Mouse (Mus musculus) neural tube, embryonic 15.5 days (tissue): ENCODE measurements around the gene Ifit3b. TPM values are rescaled to one million over a fixed set of nuclear protein-coding genes. Genes with fewer than 3 reads are reported as not detected.
"Not testable (repeated sequence)": the region's sequence is repeated elsewhere in the genome, so short reads cannot be mapped to it uniquely, and the experiment has no call there.

Experiments used
- ATAC-seq: fragments of 200-750 bp; cut with Nextera tagmentation; 2 replicates; pipeline ENCODE4 v1.8.0; 2017; ENCODE audit warnings: mild to moderate bottlenecking, moderate TSS enrichment, moderate library complexity; ENCODE audit not compliant: low FRiP score
- H3K27ac ChIP-seq: fragments of 300-500 bp; sonication (generic); replicated peaks from 2 replicates; pipeline ENCODE4 v1.5.1; 2015; ENCODE audit warnings: mild to moderate bottlenecking, inconsistent platforms
- H3K27me3 ChIP-seq: fragments of 300-500 bp; sonication (generic); replicated peaks from 2 replicates; pipeline ENCODE4 v1.6.1; 2015; ENCODE audit warnings: inconsistent platforms
- H3K36me3 ChIP-seq: fragments of 300-500 bp; sonication (generic); 2 replicates; pipeline ENCODE4 v1.6.1; 2015; ENCODE audit warnings: inconsistent platforms
- H3K4me1 ChIP-seq: fragments of 300-500 bp; sonication (generic); 2 replicates; pipeline ENCODE4 v1.6.1; 2015; ENCODE audit warnings: inconsistent platforms
- H3K4me2 ChIP-seq: fragments of 300-500 bp; sonication (generic); 2 replicates; pipeline ENCODE4 v1.6.1; 2015; ENCODE audit warnings: inconsistent platforms, mild to moderate bottlenecking, moderate library complexity
- H3K4me3 ChIP-seq: fragments of 300-500 bp; sonication (generic); replicated peaks from 2 replicates; pipeline ENCODE4 v1.5.1; 2015; ENCODE audit warnings: mild to moderate bottlenecking, inconsistent platforms
- H3K9ac ChIP-seq: fragments of 300-500 bp; sonication (generic); replicated peaks from 2 replicates; pipeline ENCODE4 v1.6.1; 2015; ENCODE audit warnings: mild to moderate bottlenecking, inconsistent platforms
- H3K9me3 ChIP-seq: fragments of 300-500 bp; sonication (generic); replicated peaks from 2 replicates; pipeline ENCODE4 v1.6.1; 2016; ENCODE audit warnings: inconsistent platforms
- WGBS: fragments of 180-500 bp; shearing (Covaris S2); methylation state at CpG from one replicate; pipeline ENCODE4 v1.1.7; 2015; ENCODE audit warnings: mixed read lengths; 5-methylcytosine and 5-hydroxymethylcytosine counted together
- polyA plus RNA-seq: library from polyadenylated mRNA; unstranded; fragments of >200 nt; fragmentation: Nextera tagmentation; extraction: Ambion mirVana; gene quantifications from 2 replicates; pipeline ENCODE4 v1.2.1, GENCODE M21; 2015

The Ifit3b gene
- polyA plus RNA-seq = 0.51 and 0.59 TPM in 2 replicates

- not testable (repeated sequence) for H3K9me3 ChIP-seq, H3K27me3 ChIP-seq, H3K27ac ChIP-seq, H3K4me3 ChIP-seq, H3K4me2 ChIP-seq, H3K36me3 ChIP-seq, H3K4me1 ChIP-seq, H3K9ac ChIP-seq
- ATAC-seq = peak; percentile 76
- WGBS = 61% methylated on average over 4 of the region's 4 CpGs
Observed at GRCm38 (mm10) chr19:34607237-34608051, at the start of gene Ifit3b. Gene Ifit3b, plus strand, starts transcription at chr19:34607970.

DNA sequence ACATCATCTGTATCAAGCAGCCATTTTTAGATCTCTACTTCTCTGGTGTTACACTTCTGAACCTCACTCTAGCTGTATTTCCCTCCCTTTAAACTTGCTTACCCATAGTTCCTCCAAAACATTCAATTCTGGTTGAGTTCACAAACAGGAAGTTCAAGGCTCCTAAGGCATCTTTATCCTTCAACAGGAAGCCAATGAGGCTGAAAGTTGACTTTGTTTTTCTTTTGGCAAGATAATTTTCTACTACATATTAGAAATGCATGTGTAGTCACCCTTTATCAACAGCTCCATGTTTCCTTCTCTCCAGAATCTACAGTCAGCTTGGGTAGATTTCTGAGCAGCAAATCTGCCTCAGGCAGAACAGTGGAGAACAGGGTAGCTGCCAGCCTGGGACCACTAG lies 45.2 kb upstream of the Ifit3b start:
- H3K27ac ChIP-seq = no peak overlapping the region
- no peaks in the 10 kb centered on the region for H3K9me3 ChIP-seq
- H3K4me3 ChIP-seq = no peak overlapping the region
- no peaks in the 10 kb centered on the region for H3K36me3 ChIP-seq
- H3K9ac ChIP-seq = no peak overlapping the region
- no peak overlapping the region for H3K4me2 ChIP-seq
- no peak for ATAC-seq
- H3K4me1 ChIP-seq = no peaks in the 10 kb centered on the region
- no peaks in the 10 kb centered on the region for H3K27me3 ChIP-seq

DNA sequence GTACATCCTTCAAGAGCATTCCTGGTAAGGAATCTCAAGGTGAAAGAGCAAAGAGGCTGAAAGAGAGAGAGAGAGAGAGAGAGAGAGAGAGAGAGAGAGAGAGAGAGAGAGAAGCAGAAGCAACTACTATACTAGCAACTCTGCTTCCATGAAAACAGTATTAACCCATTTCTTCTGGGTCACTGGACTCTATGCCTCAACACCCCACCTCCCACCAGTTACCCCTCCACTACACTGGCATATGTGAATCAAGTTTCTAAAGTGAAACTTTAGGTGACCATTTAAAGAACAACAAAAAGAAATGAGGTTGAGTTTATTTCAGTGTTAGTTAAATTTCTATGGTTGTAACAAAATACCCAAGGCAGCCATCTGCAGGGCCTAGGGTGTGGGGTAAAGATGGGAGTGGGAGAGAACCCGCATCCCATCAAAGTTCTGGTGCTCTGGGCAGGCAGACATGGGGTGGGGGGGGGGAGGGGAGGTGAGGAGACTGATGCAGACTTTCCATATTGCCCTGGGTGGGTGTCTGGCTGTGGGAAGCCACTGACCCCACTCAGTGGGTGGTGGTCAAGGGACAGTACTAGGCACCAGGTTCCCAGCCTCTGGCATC lies 41.5 kb upstream of the Ifit3b start:
- H3K9ac ChIP-seq = no peak overlapping the region
- H3K4me2 ChIP-seq = no peak overlapping the region
- WGBS = 100% methylated on average over 1 of the region's 1 CpGs
- H3K27me3 ChIP-seq = no peaks in the 10 kb centered on the region
- no peaks in the 10 kb centered on the region for H3K9me3 ChIP-seq
- no peaks in the 10 kb centered on the region for H3K36me3 ChIP-seq
- peaks cover 8% of the 10 kb centered on the region; the same call in 1 of the 2 replicates for H3K4me1 ChIP-seq
- H3K27ac ChIP-seq = no peak overlapping the region
- no peak for ATAC-seq
- H3K4me3 ChIP-seq = no peak overlapping the region

- no peak for ATAC-seq
- Histone ChIP-seq H3K27me3 (no peaks in the 10 kb centered on the region), H3K9me3 (no peaks in the 10 kb centered on the region), H3K4me3 (no peak overlapping the region), H3K27ac (no peak overlapping the region), H3K36me3 (no peaks in the 10 kb centered on the region), H3K4me2 (no peak overlapping the region), H3K9ac (no peak overlapping the region), H3K4me1 (peaks cover 9% of the 10 kb centered on the region; the same call in 1 of the 2 replicates)
- 71% methylated on average over 7 of the region's 7 CpGs for WGBS
Observed at GRCm38 (mm10) chr19:34568988-34569895, 38.5 kb upstream of the Ifit3b start.

DNA sequence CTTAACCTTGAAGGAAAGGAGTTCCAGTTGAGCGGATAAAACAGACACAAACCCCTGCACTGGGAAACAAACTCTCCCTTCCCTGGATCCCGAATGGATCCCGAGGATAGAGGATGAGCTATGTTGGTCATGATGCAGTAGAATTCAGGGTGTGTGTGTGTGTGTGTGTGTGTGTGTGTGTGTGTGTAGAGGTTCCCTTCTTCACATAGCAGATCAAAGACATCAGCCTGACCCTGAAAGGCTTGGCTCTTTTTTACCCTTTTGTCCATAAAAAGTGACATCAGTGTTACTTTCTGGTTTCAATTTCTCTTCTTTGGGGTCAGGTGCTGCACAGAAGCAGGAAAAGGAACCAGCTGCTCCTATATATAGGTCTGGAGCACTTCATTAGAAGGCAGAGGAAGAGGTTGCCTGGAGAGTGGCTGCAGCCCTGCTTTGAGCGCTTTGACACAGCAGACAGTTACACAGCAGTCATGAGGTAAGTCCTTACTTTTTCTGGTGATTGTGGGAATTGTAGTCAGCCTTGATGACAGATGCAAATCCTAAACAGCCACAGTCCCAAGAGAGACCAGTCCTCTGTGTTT lies 37.8 kb upstream of the Ifit3b start:
- 83% methylated on average over 4 of the region's 4 CpGs for WGBS
- H3K4me1 ChIP-seq = peaks cover 9% of the 10 kb centered on the region; the same call in 1 of the 2 replicates
- no peak overlapping the region for H3K4me2 ChIP-seq
- no peaks in the 10 kb centered on the region for H3K9me3 ChIP-seq
- H3K36me3 ChIP-seq = no peaks in the 10 kb centered on the region
- H3K27me3 ChIP-seq = no peaks in the 10 kb centered on the region
- no peak overlapping the region for H3K9ac ChIP-seq
- no peak overlapping the region for H3K27ac ChIP-seq
- no peak overlapping the region for H3K4me3 ChIP-seq
- ATAC-seq = no peak

DNA sequence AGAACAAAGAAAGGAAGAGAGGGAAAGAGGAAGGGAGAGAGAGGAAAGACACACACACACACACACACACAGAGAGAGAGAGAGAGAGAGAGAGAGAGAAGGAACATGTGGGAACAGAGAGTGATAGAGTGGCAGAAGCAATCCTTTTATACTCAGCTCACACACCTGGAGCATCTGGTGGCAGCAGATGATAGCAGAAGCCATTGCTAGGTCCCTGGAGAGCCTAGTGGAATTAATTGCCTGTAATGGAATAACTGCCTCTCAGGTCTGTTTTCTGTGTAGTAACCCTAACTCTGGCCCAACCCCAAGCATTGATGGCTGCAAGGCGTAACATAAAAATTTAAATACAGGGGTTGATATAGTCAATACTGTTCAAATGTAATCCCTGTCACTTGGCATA lies 36.7 kb upstream of the Ifit3b start:
- ATAC-seq = no peak
- Histone ChIP-seq H3K4me3 (no peak overlapping the region), H3K27me3 (no peaks in the 10 kb centered on the region), H3K4me2 (no peak overlapping the region), H3K36me3 (no peaks in the 10 kb centered on the region), H3K9ac (no peak overlapping the region), H3K4me1 (peaks cover 9% of the 10 kb centered on the region; the same call in 1 of the 2 replicates), H3K9me3 (no peaks in the 10 kb centered on the region), H3K27ac (no peak overlapping the region)
- WGBS = 64% methylated on average over 1 of the region's 1 CpGs

DNA sequence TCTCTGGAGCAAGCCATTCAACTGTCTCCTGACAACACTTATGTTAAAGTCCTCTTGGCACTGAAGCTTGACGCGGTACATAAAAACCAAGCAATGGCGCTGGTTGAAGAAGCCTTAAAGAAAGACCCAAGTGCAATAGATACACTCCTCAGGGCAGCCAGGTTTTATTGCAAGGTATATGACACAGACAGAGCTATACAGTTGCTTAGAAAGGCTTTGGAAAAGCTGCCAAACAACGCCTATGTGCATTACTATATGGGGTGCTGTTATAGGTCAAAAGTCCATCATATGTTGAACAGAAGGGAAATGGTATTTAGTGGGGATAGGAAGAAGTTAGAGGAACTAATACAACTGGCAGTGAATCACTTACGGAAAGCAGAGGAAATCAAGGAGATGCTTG lies 34.1 kb upstream of the Ifit3b start:
- Histone ChIP-seq H3K4me1 (peaks cover 9% of the 10 kb centered on the region; the same call in 1 of the 2 replicates), H3K9ac (no peak overlapping the region), H3K4me2 (no peak overlapping the region), H3K27me3 (no peaks in the 10 kb centered on the region), H3K4me3 (no peak overlapping the region), H3K9me3 (no peaks in the 10 kb centered on the region), H3K36me3 (no peaks in the 10 kb centered on the region), H3K27ac (no peak overlapping the region)
- ATAC-seq = no peak
- WGBS = 94% methylated on average over 5 of the region's 5 CpGs

GRCm38 (mm10) chr19:34577121-34577520 lies 30.6 kb upstream of the Ifit3b start:
- Histone ChIP-seq H3K36me3 (no peaks in the 10 kb centered on the region), H3K27me3 (no peaks in the 10 kb centered on the region), H3K4me1 (no peaks in the 10 kb centered on the region), H3K9ac (no peak overlapping the region), H3K9me3 (no peaks in the 10 kb centered on the region), H3K4me2 (no peak overlapping the region), H3K27ac (no peak overlapping the region), H3K4me3 (no peak overlapping the region)
- WGBS = 87% methylated on average over 1 of the region's 1 CpGs
- ATAC-seq = no peak

GRCm38 (mm10) chr19:34582696-34583095 lies 25.1 kb upstream of the Ifit3b start:
- 84% methylated on average over 2 of the region's 2 CpGs for WGBS
- not testable (repeated sequence) for H3K9me3 ChIP-seq, H3K27ac ChIP-seq, H3K4me1 ChIP-seq, H3K4me2 ChIP-seq, H3K36me3 ChIP-seq, H3K27me3 ChIP-seq, ATAC-seq, H3K4me3 ChIP-seq, H3K9ac ChIP-seq

GRCm38 (mm10) chr19:34583126-34583766 lies 24.5 kb upstream of the Ifit3b start, which contains the start of gene Ifit3:
Gene Ifit3, plus strand, starts transcription at chr19:34583531.
- H3K9me3 ChIP-seq, H3K27me3 ChIP-seq, H3K36me3 ChIP-seq, ATAC-seq, H3K4me3 ChIP-seq, H3K9ac ChIP-seq, H3K4me2 ChIP-seq, H3K27ac ChIP-seq, H3K4me1 ChIP-seq: not testable (repeated sequence)
- 60% methylated on average over 2 of the region's 2 CpGs for WGBS
